Mouse (Mus musculus) olfactory bulb, adult 2 months (tissue): ENCODE data around the gene Ankrd12.

Experiments
- CTCF ChIP-seq: fragments of 200-500 bp; IDR thresholded peaks from 2 replicates; pipeline ENCODE4 v1.5.1; 2012; ENCODE audit warnings: low read depth, mild to moderate bottlenecking, low read length, moderate library complexity; ENCODE audit not compliant: insufficient read depth
- POLR2A ChIP-seq: fragments of 200-500 bp; IDR thresholded peaks from 2 replicates; pipeline ENCODE4 v1.6.1; 2012; ENCODE audit warnings: mild to moderate bottlenecking, low read depth, low read length, moderate library complexity; ENCODE audit not compliant: insufficient read depth

DNA sequence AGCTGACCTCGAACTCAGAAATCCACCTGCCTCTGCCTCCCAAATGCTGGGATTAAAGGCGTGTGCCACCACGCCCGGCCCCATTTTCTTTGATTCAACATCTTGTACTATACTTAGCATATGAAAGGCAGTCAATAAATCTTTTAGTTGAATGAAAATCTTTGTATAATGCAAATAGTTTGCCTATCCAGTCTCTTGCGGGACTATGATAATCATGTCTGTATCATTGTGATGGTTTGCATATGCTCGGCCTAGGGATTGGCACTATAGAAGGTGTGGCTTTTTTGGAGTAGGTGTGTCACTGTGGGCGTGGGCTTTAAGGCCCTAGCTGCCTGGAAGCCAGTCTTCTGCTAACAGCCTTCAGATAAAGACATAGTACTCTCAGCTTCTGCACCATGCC, 27.2 kb upstream of the Ankrd12 start:
- TF ChIP-seq CTCF (no peak), POLR2A (no peak)
